ENCODE assay signal across 17 mouse cellular contexts in genomic region chrX:105937736-105938135, GRCm38 (mm10).
"Had no signal": no experiment of that assay in that cellular context is flagged by ENCODE, and none has a peak within 500 bp of the region (broad histone marks: within the 10 kb centered on the region; RNA-seq: fewer than 3 reads in every experiment).

No protein-coding gene starts in this region.

- ATAC-seq: lung, postnatal 0 days; midbrain, embryonic 13.5 days; midbrain, embryonic 15.5 days had no signal

- H3K4me3 ChIP-seq: lung, embryonic 15.5 days; megakaryocyte, embryonic 14.5 days; midbrain, embryonic 13.5 days; midbrain, embryonic 15.5 days; neural tube, embryonic 12.5 days; stomach, embryonic 15.5 days had no signal

- H3K27me3 ChIP-seq: lung, embryonic 15.5 days; midbrain, embryonic 13.5 days; midbrain, embryonic 15.5 days; neural tube, embryonic 12.5 days; stomach, embryonic 15.5 days had no signal

- H3K4me1 ChIP-seq: lung, embryonic 15.5 days; midbrain, embryonic 13.5 days; midbrain, embryonic 15.5 days; neural tube, embryonic 12.5 days; stomach, embryonic 15.5 days had no signal

- H3K27ac ChIP-seq: lung, embryonic 15.5 days; macrophage; midbrain, embryonic 13.5 days; midbrain, embryonic 15.5 days; neural tube, embryonic 12.5 days; stomach, embryonic 15.5 days; stomach, postnatal 0 days had no signal

- H3K9me3 ChIP-seq: lung, embryonic 15.5 days; midbrain, embryonic 13.5 days; midbrain, embryonic 15.5 days; neural tube, embryonic 12.5 days; stomach, embryonic 15.5 days had no signal

- H3K9ac ChIP-seq: lung, embryonic 15.5 days; midbrain, embryonic 13.5 days; midbrain, embryonic 15.5 days; neural tube, embryonic 12.5 days; stomach, embryonic 15.5 days had no signal

- H3K36me3 ChIP-seq: lung, embryonic 15.5 days; midbrain, embryonic 13.5 days; midbrain, embryonic 15.5 days; neural tube, embryonic 12.5 days; stomach, embryonic 15.5 days had no signal

- DNase-seq: lung, adult 2 months; lung, postnatal 14 days; lung, postnatal 36 days; right cerebral cortex, postnatal 14 days; thymus, adult 2 months; thymus, postnatal 25 days; thymus, postnatal 4 days had no signal

- H3K4me2 ChIP-seq: lung, embryonic 15.5 days; midbrain, embryonic 11.5 days; midbrain, embryonic 13.5 days; midbrain, embryonic 15.5 days; neural tube, embryonic 12.5 days; stomach, embryonic 15.5 days had no signal
